Mouse (Mus musculus): ENCODE data around the gene Tll1.

GRCm38 (mm10) chr8:64041303-64041884 lies 164.7 kb downstream of the Tll1 start:
- TF ChIP-seq CHD2 (IDR thresholded peaks at IDR 0.05; ENCODE audit: low read depth, low read length) (no peak), ZNF384 (IDR thresholded peaks at IDR 0.05; ENCODE audit: low read depth, low read length) (no peak), ZC3H11A (IDR thresholded peaks at IDR 0.05; ENCODE audit: borderline replicate concordance, low read depth, low read length) (no peak)
